Mouse (Mus musculus) kidney, embryonic 14.5 days (tissue): Measurements from ENCODE around the gene Tubb3. TPM values are rescaled to one million over a fixed set of nuclear protein-coding genes. Genes with fewer than 3 reads are reported as not detected.

ENCODE experiments used
- ATAC-seq: fragments of 200-750 bp; cut with Nextera tagmentation; 2 replicates; pipeline ENCODE4 v1.8.0; 2017; ENCODE audit warnings: moderate number of reproducible peaks, mild to moderate bottlenecking, moderate TSS enrichment, moderate library complexity; ENCODE audit not compliant: low FRiP score, low TSS enrichment
- H3K27ac ChIP-seq: fragments of 300-500 bp; sonication (generic); 2 replicates; pipeline ENCODE4 v1.5.1; 2014; ENCODE audit warnings: low read depth, mild to moderate bottlenecking, low read length, moderate library complexity, mixed read lengths
- H3K27me3 ChIP-seq: fragments of 300-500 bp; sonication (generic); 2 replicates; pipeline ENCODE4 v1.6.1; 2014; ENCODE audit warnings: mild to moderate bottlenecking, low read length; ENCODE audit not compliant: control insufficient read depth, insufficient read depth
- H3K36me3 ChIP-seq: fragments of 300-500 bp; sonication (generic); 2 replicates; pipeline ENCODE4 v1.6.1; 2014; ENCODE audit warnings: low read length, mixed read lengths; ENCODE audit not compliant: control insufficient read depth, insufficient read depth
- H3K4me1 ChIP-seq: fragments of 300-500 bp; sonication (generic); 2 replicates; pipeline ENCODE4 v1.6.1; 2014; ENCODE audit warnings: low read length, mixed read lengths; ENCODE audit not compliant: control insufficient read depth, insufficient read depth
- H3K4me2 ChIP-seq: fragments of 300-500 bp; sonication (generic); replicated peaks from 2 replicates; pipeline ENCODE4 v1.6.1; 2014; ENCODE audit warnings: low read depth, mild to moderate bottlenecking, low read length
- H3K4me3 ChIP-seq: fragments of 300-500 bp; sonication (generic); 2 replicates; pipeline ENCODE4 v1.5.1; 2014; ENCODE audit warnings: mild to moderate bottlenecking, low read length
- H3K9ac ChIP-seq: fragments of 300-500 bp; sonication (generic); 2 replicates; pipeline ENCODE4 v1.6.1; 2014; ENCODE audit warnings: low read depth, mild to moderate bottlenecking, low read length, moderate library complexity
- H3K9me3 ChIP-seq: fragments of 300-500 bp; sonication (generic); 2 replicates; pipeline ENCODE4 v1.6.1; 2016; ENCODE audit warnings: low read length; ENCODE audit not compliant: control insufficient read depth
- WGBS: fragments of 180-500 bp; shearing (Covaris S2); extraction: QIAGEN DNeasy Blood & Tissue Kit; methylation state at CpG from one replicate; pipeline ENCODE4 v1.1.7; 2014; 5-methylcytosine and 5-hydroxymethylcytosine counted together
- polyA plus RNA-seq: library from polyadenylated mRNA; unstranded; fragments of >200 nt; fragmentation: Nextera tagmentation; extraction: Ambion mirVana; gene quantifications from 2 replicates; pipeline ENCODE4 v1.2.1, GENCODE M21; 2014

Gene Tubb3
- polyA plus RNA-seq, 1 experiment from 2014 or later = 1.9 TPM

DNA sequence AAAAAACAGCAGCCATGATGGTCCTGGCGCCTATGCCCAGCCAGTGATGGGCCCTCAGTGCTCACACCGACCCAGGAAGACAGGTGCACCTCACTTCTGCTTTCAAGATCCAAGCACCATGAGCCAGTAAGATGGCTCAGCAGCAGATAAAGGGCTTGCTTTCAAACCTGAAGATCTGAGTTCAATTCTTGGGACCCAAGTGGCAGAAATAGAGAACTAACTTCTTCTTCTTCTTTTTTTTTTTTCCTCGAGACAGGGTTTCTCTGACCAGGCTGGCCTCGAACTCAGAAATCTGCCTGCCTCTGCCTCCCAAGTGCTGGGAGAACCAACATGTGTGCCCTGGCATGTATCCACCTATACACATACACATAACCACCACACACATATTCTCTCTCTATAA lies 8.5 kb downstream of the Tubb3 start:
- Histone ChIP-seq H3K27me3 (no peaks in the 10 kb centered on the region), H3K27ac (no peak overlapping the region), H3K9me3 (no peaks in the 10 kb centered on the region), H3K36me3 (no peaks in the 10 kb centered on the region), H3K4me2 (no peak overlapping the region), H3K4me1 (no peaks in the 10 kb centered on the region), H3K4me3 (no peak overlapping the region), H3K9ac (no peak overlapping the region)
- ATAC-seq = no peak
- WGBS = 89% methylated on average over 4 of the region's 4 CpGs

DNA sequence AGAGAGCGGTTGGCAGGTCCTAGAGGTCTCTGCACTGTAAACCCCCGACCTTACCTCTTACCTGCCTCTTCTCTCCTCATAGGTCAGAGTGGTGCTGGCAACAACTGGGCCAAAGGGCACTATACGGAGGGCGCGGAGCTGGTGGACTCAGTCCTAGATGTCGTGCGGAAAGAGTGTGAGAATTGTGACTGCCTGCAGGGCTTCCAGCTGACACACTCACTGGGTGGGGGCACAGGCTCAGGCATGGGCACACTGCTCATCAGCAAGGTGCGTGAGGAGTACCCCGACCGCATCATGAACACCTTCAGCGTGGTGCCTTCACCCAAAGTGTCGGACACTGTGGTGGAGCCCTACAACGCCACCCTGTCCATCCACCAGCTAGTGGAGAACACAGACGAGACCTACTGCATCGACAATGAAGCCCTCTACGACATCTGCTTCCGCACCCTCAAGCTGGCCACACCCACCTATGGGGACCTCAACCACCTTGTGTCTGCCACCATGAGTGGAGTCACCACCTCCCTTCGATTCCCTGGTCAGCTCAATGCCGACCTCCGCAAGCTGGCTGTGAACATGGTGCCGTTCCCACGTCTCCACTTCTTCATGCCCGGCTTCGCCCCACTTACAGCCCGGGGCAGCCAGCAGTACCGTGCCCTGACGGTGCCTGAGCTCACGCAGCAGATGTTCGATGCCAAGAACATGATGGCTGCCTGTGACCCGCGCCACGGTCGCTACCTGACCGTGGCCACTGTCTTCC lies 9.5 kb downstream of the Tubb3 start:
- Histone ChIP-seq H3K27ac (no peak overlapping the region), H3K9me3 (no peaks in the 10 kb centered on the region), H3K4me2 (no peak overlapping the region), H3K9ac (no peak overlapping the region), H3K36me3 (no peaks in the 10 kb centered on the region), H3K4me3 (no peak overlapping the region), H3K27me3 (no peaks in the 10 kb centered on the region), H3K4me1 (no peaks in the 10 kb centered on the region)
- no peak for ATAC-seq
- WGBS = 93% methylated on average over 34 of the region's 34 CpGs

DNA sequence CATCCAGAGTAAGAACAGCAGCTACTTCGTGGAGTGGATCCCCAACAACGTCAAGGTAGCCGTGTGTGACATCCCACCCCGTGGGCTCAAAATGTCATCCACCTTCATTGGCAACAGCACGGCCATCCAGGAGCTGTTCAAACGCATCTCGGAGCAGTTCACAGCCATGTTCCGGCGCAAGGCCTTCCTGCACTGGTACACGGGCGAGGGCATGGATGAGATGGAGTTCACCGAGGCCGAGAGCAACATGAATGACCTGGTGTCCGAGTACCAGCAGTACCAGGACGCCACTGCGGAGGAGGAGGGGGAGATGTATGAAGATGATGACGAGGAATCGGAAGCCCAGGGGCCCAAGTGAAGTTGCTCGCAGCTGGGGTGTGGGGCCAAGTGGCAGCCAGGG lies 10.1 kb downstream of the Tubb3 start:
- Histone ChIP-seq H3K4me2 (no peak overlapping the region), H3K27ac (no peak overlapping the region), H3K9me3 (peaks cover under 1% of the 10 kb centered on the region; the same call in 1 of the 2 replicates), H3K4me1 (no peaks in the 10 kb centered on the region), H3K36me3 (no peaks in the 10 kb centered on the region), H3K27me3 (no peaks in the 10 kb centered on the region), H3K4me3 (no peak overlapping the region), H3K9ac (no peak overlapping the region)
- WGBS = 84% methylated on average over 19 of the region's 19 CpGs
- no peak for ATAC-seq

DNA sequence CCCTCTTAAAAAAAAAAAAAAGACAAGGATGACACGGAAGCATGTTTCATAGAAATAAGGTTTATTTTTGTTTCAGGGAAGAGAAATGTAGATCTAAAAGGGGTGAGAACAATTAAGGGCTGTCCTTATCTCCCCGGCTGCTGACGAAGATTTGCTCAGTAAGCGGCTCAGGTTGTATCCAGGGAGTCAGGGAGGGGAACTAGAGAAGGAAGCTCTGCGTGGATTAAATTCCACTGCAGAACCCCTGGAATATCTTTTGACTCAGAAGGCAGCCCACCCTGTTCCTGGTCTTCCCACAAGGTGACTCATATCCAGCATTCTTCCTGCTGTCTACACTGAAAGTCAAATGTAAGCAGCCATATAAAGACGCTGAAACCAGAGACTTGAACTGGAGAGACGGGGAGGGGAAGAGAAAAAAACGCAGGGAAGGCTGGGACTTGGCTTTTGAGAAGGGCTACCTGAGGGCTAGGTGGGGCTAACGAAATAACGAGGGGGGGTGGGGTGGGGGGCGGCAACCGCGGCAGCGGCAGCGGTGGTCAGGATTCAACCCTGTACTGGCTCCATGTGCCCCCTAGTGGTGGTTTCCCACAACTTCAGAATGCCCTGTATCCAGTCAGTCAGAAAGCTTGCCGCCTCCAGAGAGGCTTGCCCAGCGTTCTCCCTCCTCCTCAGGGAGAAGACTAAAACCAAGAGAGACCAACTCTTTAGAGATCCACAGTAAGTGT lies 11.0 kb downstream of the Tubb3 start:
- ATAC-seq = 0 out of 2 replicates have a peak, but pooled peaks have one; percentile 35
- H3K4me2 ChIP-seq = peak overlapping the region; percentile 40
- H3K27me3 ChIP-seq = no peaks in the 10 kb centered on the region
- no peak overlapping the region for H3K9ac ChIP-seq
- H3K4me3 ChIP-seq = peak overlapping the region; percentile 27
- H3K27ac ChIP-seq = no peak overlapping the region
- no peaks in the 10 kb centered on the region for H3K36me3 ChIP-seq
- WGBS = 16% methylated on average over 16 of the region's 17 CpGs
- peaks cover 10% of the 10 kb centered on the region for H3K9me3 ChIP-seq
- H3K4me1 ChIP-seq = no peaks in the 10 kb centered on the region

DNA sequence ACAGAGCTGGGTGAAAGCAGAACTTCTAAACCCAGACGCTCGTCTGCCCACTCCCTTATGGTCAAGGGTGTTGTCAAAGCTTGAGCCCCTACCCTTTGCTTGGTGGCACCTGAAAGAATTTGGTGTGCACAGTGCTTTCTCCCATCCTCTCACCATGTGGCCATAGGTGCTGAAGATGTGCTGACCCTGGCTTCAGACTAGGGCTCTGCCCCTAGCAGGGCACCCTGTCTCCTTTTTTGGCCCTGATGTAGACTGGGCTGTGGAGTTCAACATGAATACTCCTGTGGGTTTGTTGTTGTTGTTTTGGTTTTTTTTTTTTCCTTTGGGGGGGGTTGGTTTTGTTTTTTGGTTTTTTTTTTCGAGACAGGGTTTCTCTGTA lies 11.5 kb downstream of the Tubb3 start:
- Histone ChIP-seq H3K27me3 (no peaks in the 10 kb centered on the region), H3K4me3 (no peak overlapping the region), H3K36me3 (no peaks in the 10 kb centered on the region), H3K9me3 (peaks cover 15% of the 10 kb centered on the region), H3K27ac (no peak overlapping the region), H3K9ac (no peak overlapping the region), H3K4me2 (no peak overlapping the region), H3K4me1 (no peaks in the 10 kb centered on the region)
- WGBS = 29% methylated on average over 3 of the region's 3 CpGs
- 0 out of 2 replicates have a peak, but pooled peaks have one; percentile 6 for ATAC-seq

DNA sequence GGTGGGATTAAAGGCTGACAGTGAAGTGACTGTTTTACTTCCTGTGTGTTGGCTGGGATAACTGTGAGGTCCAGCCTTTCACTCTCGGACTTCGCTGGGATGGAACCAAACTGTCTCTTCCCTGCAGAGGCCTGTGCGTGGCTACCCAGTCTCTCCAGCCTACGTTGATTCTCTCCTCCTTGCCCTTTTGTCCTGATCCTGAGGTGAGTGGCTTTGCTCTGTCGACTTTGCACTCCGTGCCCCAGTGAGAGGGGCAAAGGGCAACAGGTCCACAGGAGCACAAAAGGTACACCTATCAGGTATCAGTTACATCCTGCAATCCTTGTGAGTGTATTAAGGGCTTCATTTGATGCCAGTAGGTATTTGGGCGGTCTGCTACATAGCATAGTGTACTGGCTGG lies 12.2 kb downstream of the Tubb3 start, which contains the start of gene Def8:
TSS of gene Def8 (plus strand) at position 87 of the 400 bp plus-strand sequence.
- H3K27me3 ChIP-seq = no peaks in the 10 kb centered on the region
- H3K4me2 ChIP-seq = peak within 1 kb of the TSS; percentile 40
- no peak within 1 kb of the TSS for H3K27ac ChIP-seq
- H3K9me3 ChIP-seq = peaks cover 22% of the 10 kb centered on the region
- H3K4me3 ChIP-seq = peak within 1 kb of the TSS; percentile 27
- ATAC-seq = no peak
- no peaks in the 10 kb centered on the region for H3K4me1 ChIP-seq
- H3K36me3 ChIP-seq = no peaks in the 10 kb centered on the region
- no peak within 1 kb of the TSS for H3K9ac ChIP-seq
- 67% methylated on average over 7 of the region's 7 CpGs for WGBS

DNA sequence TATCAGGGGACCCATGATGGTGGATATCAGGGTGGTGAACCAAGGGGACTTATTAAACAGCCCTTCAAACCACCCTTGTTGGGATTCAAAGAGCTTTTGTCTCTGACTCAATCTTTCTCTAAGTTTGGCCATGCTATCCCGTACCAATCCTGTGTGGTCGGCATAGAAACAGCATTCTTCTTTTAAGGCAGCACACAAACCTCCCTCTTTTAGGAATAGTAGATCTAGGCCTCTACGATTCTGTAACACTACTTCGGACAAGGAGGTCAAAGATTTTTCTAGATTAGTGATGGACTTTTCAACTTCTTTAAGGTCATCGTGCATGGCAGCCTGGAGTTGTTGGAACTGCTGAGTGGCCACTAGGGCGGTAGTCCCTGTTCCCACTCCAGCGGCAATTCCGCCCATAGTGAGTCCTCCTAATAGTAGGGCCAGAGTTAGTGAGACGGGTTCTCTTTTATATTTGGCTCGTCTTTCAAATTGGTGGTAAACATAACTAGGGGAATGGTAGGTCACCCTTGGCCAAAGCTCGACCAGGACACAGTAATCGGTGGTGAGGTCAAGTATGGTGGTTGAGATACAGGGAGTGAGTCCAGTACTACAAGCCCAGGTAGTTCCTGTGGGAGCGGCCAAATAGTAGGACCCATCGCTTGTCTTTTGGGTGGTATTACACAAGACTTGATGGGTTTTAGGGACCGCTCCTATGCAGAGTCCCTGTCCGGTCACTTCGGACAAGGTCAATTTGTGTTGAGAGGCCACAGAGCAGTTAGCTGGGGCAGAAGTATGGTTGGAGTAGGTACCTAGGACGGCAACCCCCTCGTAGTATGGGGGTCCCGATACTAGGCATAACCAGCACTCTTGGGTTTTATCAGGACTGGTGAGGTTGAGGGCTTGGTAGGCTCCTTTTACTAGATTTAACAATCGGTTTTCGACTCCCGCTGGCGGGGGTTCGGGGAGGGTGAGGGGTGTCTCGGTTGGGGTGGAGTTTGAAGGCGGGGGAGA lies 15.6 kb downstream of the Tubb3 start:
- Histone ChIP-seq H3K4me1 (no peaks in the 10 kb centered on the region), H3K4me2 (no peak overlapping the region), H3K36me3 (no peaks in the 10 kb centered on the region)

DNA sequence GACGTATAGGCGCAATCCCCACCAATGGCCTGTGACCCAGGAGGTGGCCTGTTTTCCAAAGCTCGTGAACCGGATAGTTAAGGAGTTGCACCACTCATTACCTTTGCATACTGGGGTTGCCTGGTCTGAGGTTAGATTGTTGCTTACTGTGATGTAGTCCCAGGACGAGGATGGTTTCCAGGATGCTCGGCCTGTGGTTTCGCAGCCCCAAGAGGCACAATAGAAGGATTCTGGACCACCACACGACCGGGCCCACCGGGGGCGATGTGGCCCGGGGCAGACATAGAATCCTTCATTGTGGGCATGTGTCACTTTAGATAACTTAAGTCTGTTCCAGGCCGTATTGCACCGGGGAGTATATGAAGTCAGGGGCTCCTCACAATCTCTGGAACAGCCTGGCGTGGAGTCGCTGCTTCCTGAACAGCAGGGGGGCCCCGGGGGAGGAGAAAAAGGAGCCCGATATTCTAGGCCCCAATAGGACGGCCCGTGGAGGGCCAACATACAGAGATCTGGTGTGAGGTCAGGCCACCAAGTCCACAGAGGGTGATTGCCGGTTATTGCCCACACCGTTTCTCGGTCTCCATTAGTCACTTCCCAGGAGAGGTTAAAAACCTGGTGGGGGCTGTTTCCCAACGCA lies 16.5 kb downstream of the Tubb3 start:
- no peak overlapping the region for H3K27ac ChIP-seq

More for the DNA sequence above, 15.6 kb downstream of the Tubb3 start:
- no peak overlapping the region for H3K27ac ChIP-seq
- ATAC-seq = no peak
- peaks cover 38% of the 10 kb centered on the region for H3K9me3 ChIP-seq
- 97% methylated on average over 27 of the region's 27 CpGs for WGBS
- no peak overlapping the region for H3K4me3 ChIP-seq
- no peak overlapping the region for H3K9ac ChIP-seq
- no peaks in the 10 kb centered on the region for H3K27me3 ChIP-seq

More for the DNA sequence above, 16.5 kb downstream of the Tubb3 start:
- Histone ChIP-seq H3K4me3 (no peak overlapping the region), H3K27me3 (no peaks in the 10 kb centered on the region), H3K4me2 (no peak overlapping the region), H3K9ac (no peak overlapping the region), H3K9me3 (peaks cover 46% of the 10 kb centered on the region), H3K4me1 (no peaks in the 10 kb centered on the region), H3K36me3 (no peaks in the 10 kb centered on the region)
- ATAC-seq = no peak
- WGBS = 97% methylated on average over 24 of the region's 24 CpGs
